Mouse (Mus musculus): ENCODE measurements around the gene Rac2. TPM values are rescaled to one million over a fixed set of nuclear protein-coding genes. Genes with fewer than 3 reads are reported as not detected.

The Rac2 gene
- 3.6 and 8.2 TPM in 2 replicates for polyA plus RNA-seq (2012; ENCODE audit: insufficient read depth, insufficient read length, missing spikeins)

GRCm38 (mm10) chr15:78572658-78573397, at the start of gene Rac2:
TSS of gene Rac2 (minus strand) at chr15:78572783.
- Histone ChIP-seq H3K4me3 (ENCODE audit: insufficient read depth, low read depth, low read length) (peak within 1 kb of the TSS; percentile 54), H3K27ac (replicated peaks; ENCODE audit: low read depth, low read length) (peak within 1 kb of the TSS; percentile 54), H3K4me1 (ENCODE audit: control insufficient read depth, insufficient read depth, insufficient read length, low read length) (no peaks in the 10 kb centered on the region)

- no peaks in the 10 kb centered on the region for H3K4me1 ChIP-seq (ENCODE audit: control insufficient read depth, insufficient read depth, insufficient read length, low read length)
- H3K4me3 ChIP-seq (ENCODE audit: insufficient read depth, low read depth, low read length): no peak overlapping the region
- H3K27ac ChIP-seq (replicated peaks; ENCODE audit: low read depth, low read length): no peak overlapping the region
These were observed 44.4 kb upstream of the Rac2 start for GRCm38 (mm10) chr15:78616973-78617372.

GRCm38 (mm10) chr15:78614536-78614935, 42.0 kb upstream of the Rac2 start:
- Histone ChIP-seq H3K4me1 (ENCODE audit: control insufficient read depth, insufficient read depth, insufficient read length, low read length) (no peaks in the 10 kb centered on the region), H3K4me3 (ENCODE audit: insufficient read depth, low read depth, low read length) (no peak overlapping the region), H3K27ac (replicated peaks; ENCODE audit: low read depth, low read length) (no peak overlapping the region)

GRCm38 (mm10) chr15:78610705-78611462, 38.3 kb upstream of the Rac2 start:
- no peak overlapping the region for H3K27ac ChIP-seq (replicated peaks; ENCODE audit: low read depth, low read length)
- no peak overlapping the region for H3K4me3 ChIP-seq (ENCODE audit: insufficient read depth, low read depth, low read length)
- H3K4me1 ChIP-seq (ENCODE audit: control insufficient read depth, insufficient read depth, insufficient read length, low read length): no peaks in the 10 kb centered on the region

- Histone ChIP-seq H3K4me3 (ENCODE audit: insufficient read depth, low read depth, low read length) (no peak overlapping the region), H3K4me1 (ENCODE audit: control insufficient read depth, insufficient read depth, insufficient read length, low read length) (peaks cover 4% of the 10 kb centered on the region; the same call in 1 of the 2 replicates), H3K27ac (replicated peaks; ENCODE audit: low read depth, low read length) (no peak overlapping the region)
These were observed 34.9 kb upstream of the Rac2 start for GRCm38 (mm10) chr15:78607463-78607862.

GRCm38 (mm10) chr15:78606059-78606458, 33.5 kb upstream of the Rac2 start:
- peaks cover 4% of the 10 kb centered on the region; the same call in 1 of the 2 replicates for H3K4me1 ChIP-seq (ENCODE audit: control insufficient read depth, insufficient read depth, insufficient read length, low read length)
- no peak overlapping the region for H3K4me3 ChIP-seq (ENCODE audit: insufficient read depth, low read depth, low read length)
- no peak overlapping the region for H3K27ac ChIP-seq (replicated peaks; ENCODE audit: low read depth, low read length)

- Histone ChIP-seq H3K4me3 (ENCODE audit: insufficient read depth, low read depth, low read length) (no peak overlapping the region), H3K27ac (replicated peaks; ENCODE audit: low read depth, low read length) (no peak overlapping the region), H3K4me1 (ENCODE audit: control insufficient read depth, insufficient read depth, insufficient read length, low read length) (peaks cover 4% of the 10 kb centered on the region; the same call in 1 of the 2 replicates)
These were observed 32.8 kb upstream of the Rac2 start for GRCm38 (mm10) chr15:78605371-78605791.

GRCm38 (mm10) chr15:78604255-78604654, 31.7 kb upstream of the Rac2 start:
- H3K4me3 ChIP-seq (ENCODE audit: insufficient read depth, low read depth, low read length): no peak overlapping the region
- H3K4me1 ChIP-seq (ENCODE audit: control insufficient read depth, insufficient read depth, insufficient read length, low read length): peaks cover 4% of the 10 kb centered on the region; the same call in 1 of the 2 replicates
- H3K27ac ChIP-seq (replicated peaks; ENCODE audit: low read depth, low read length): no peak overlapping the region

- no peak overlapping the region for H3K27ac ChIP-seq (replicated peaks; ENCODE audit: low read depth, low read length)
These were observed 28.6 kb upstream of the Rac2 start for GRCm38 (mm10) chr15:78601180-78601579.

GRCm38 (mm10) chr15:78599529-78600193, 27.1 kb upstream of the Rac2 start:
- H3K4me3 ChIP-seq (ENCODE audit: insufficient read depth, low read depth, low read length): peak overlapping the region; percentile 42
- H3K27ac ChIP-seq (replicated peaks; ENCODE audit: low read depth, low read length): peak overlapping the region; percentile 41
- H3K4me1 ChIP-seq (ENCODE audit: control insufficient read depth, insufficient read depth, insufficient read length, low read length): no peaks in the 10 kb centered on the region

More at GRCm38 (mm10) chr15:78601180-78601579, 28.6 kb upstream of the Rac2 start:
- Histone ChIP-seq H3K4me1 (ENCODE audit: control insufficient read depth, insufficient read depth, insufficient read length, low read length) (peaks cover 4% of the 10 kb centered on the region; the same call in 1 of the 2 replicates), H3K4me3 (ENCODE audit: insufficient read depth, low read depth, low read length) (no peak overlapping the region)

GRCm38 (mm10) chr15:78599124-78599523, 26.5 kb upstream of the Rac2 start:
- Histone ChIP-seq H3K4me3 (ENCODE audit: insufficient read depth, low read depth, low read length) (peak overlapping the region; percentile 42), H3K4me1 (ENCODE audit: control insufficient read depth, insufficient read depth, insufficient read length, low read length) (no peaks in the 10 kb centered on the region), H3K27ac (replicated peaks; ENCODE audit: low read depth, low read length) (peak overlapping the region; percentile 58)

- Histone ChIP-seq H3K4me3 (ENCODE audit: insufficient read depth, low read depth, low read length) (peak overlapping the region; percentile 57), H3K27ac (replicated peaks; ENCODE audit: low read depth, low read length) (peak overlapping the region; percentile 75), H3K4me1 (ENCODE audit: control insufficient read depth, insufficient read depth, insufficient read length, low read length) (no peaks in the 10 kb centered on the region)
These were observed 25.1 kb upstream of the Rac2 start for GRCm38 (mm10) chr15:78597729-78598128.

- Histone ChIP-seq H3K27ac (replicated peaks; ENCODE audit: low read depth, low read length) (peak within 1 kb of the TSS; percentile 75), H3K4me1 (ENCODE audit: control insufficient read depth, insufficient read depth, insufficient read length, low read length) (no peaks in the 10 kb centered on the region), H3K4me3 (ENCODE audit: insufficient read depth, low read depth, low read length) (peak within 1 kb of the TSS; percentile 57)
These were observed 24.3 kb upstream of the Rac2 start, which contains the start of gene Cyth4 for GRCm38 (mm10) chr15:78596914-78597313. TSS of gene Cyth4 (plus strand) at chr15:78597047.

- H3K4me3 ChIP-seq (ENCODE audit: insufficient read depth, low read depth, low read length): no peak overlapping the region
- H3K27ac ChIP-seq (replicated peaks; ENCODE audit: low read depth, low read length): peak overlapping the region; percentile 43; the same call in 1 of the 2 replicates
- no peaks in the 10 kb centered on the region for H3K4me1 ChIP-seq (ENCODE audit: control insufficient read depth, insufficient read depth, insufficient read length, low read length)
These were observed 23.9 kb upstream of the Rac2 start for GRCm38 (mm10) chr15:78596504-78596903.

GRCm38 (mm10) chr15:78595468-78595867, 22.9 kb upstream of the Rac2 start:
- no peak overlapping the region for H3K4me3 ChIP-seq (ENCODE audit: insufficient read depth, low read depth, low read length)
- no peaks in the 10 kb centered on the region for H3K4me1 ChIP-seq (ENCODE audit: control insufficient read depth, insufficient read depth, insufficient read length, low read length)
- H3K27ac ChIP-seq (replicated peaks; ENCODE audit: low read depth, low read length): no peak overlapping the region

Data from brown adipose tissue, adult 24 weeks (tissue).